7 mouse cellular contexts compared by ENCODE assay signal in genomic region chr10:39730976-39731735, GRCm38 (mm10). TPM values are rescaled to one million over a fixed set of nuclear protein-coding genes. Genes with fewer than 3 reads are reported as not detected.
A peak's percentile ranks its signal among the peaks of the same experiment; 100 is the strongest.
DNase-seq lines count a peak whose midpoint lies in the region; ATAC-seq lines count a peak whose summit lies in the region.

No protein-coding gene starts in this region.

- intact Hi-C loops in left cerebral cortex, postnatal 10 days (cut with DNase I), result loop anchor here (5.0 to 10.0 kb wide), 5 partner anchors 99 to 556 kb away; no protein-coding TSS in a partner anchor

- peak; percentile 95 to 97 for DNase-seq in adrenal gland, adult (ENCODE audit: inconsistent age in 2 of 2, low spot score in 1 of 2)
- DNase-seq in embryo, embryonic 10 days (ENCODE audit: low spot score), result peak; percentile 90
- DNase-seq in gastrocnemius, postnatal 10 days, result peak; percentile 95
- peak; percentile 95 for DNase-seq in induced T-regulatory cell, adult 2 months (ENCODE audit: low read depth)
- peak; percentile 77 to 97 for DNase-seq in left cerebral cortex, postnatal 10 days (ENCODE audit: extremely low spot score in 1 of 2, low spot score in 2 of 2)
- peak; percentile 89 for DNase-seq in right cerebral cortex, postnatal 4 days

- peak; percentile 76 for ATAC-seq in megakaryocyte-erythroid progenitor cell, adult 5-6 weeks (replicated peaks; ENCODE audit: low FRiP score, low TSS enrichment, poor library complexity, severe bottlenecking)

RNA-seq across cellular contexts. Expression of gene Rev3l, which starts 0.8 kb away (rescaled TPM):
- 10 to 100 TPM; 42.5 to 47.8 TPM for total RNA-seq in gastrocnemius, postnatal 10 days (2021)
- 10 to 100 TPM; 70.6 to 71.0 TPM for total RNA-seq in left cerebral cortex, postnatal 10 days (2021)
- 34.7 and 37.4 TPM in 2 replicates for total RNA-seq in megakaryocyte-erythroid progenitor cell, adult 5-6 weeks (2014; fragmentation: Nextera tagmentation)
- 21.9 and 25.6 TPM in 2 replicates for total RNA-seq in megakaryocyte-erythroid progenitor cell, adult 5-6 weeks (2017)

Comparison
In these comparisons a context has a peak if more than half of its experiments do, and no peak if none do; other contexts are left out.
1. Peak in every context shown above with its lines: DNase-seq and ATAC-seq.